Mouse (Mus musculus) urinary bladder, postnatal 25 days (tissue): ENCODE data around the gene Cct6b.
A peak's percentile ranks its signal among the peaks of the same experiment; 100 is the strongest.
"Not testable (repeated sequence)": the region's sequence is repeated elsewhere in the genome, so short reads cannot be mapped to it uniquely, and the experiment has no call there.

ENCODE experiments used
- DNase-seq: peaks from one replicate; pipeline ENCODE4 v3.0.0; 2022; ENCODE audit warnings: low spot score

The Cct6b gene

DNA sequence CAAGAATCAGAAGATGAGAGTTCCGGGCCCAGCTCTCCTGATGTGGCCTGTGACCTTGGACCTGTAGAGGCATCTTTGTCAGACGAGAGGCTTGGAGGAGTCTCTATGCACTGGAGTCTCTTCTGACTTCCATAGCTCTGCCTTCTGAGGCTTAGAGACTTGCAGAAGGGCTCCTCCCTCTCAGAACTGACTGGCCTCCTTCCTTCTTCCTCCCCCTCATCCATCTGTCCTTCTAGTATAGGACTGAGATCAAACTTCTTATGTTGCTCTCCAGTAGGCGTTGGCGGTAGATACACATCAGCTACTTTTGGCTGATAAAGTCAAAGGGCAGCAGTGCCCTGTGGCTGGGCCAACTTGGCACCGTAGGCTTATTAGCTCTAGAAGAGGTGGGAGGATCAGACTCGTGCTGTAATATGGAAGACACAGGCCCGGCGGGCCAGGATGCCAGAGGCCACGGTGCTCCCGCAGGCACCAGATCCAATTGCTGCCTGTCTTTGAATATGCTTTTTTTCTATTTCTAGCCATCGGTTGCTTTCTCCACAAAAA lies 64.2 kb downstream of the Cct6b start:
- DNase-seq: no peak

DNA sequence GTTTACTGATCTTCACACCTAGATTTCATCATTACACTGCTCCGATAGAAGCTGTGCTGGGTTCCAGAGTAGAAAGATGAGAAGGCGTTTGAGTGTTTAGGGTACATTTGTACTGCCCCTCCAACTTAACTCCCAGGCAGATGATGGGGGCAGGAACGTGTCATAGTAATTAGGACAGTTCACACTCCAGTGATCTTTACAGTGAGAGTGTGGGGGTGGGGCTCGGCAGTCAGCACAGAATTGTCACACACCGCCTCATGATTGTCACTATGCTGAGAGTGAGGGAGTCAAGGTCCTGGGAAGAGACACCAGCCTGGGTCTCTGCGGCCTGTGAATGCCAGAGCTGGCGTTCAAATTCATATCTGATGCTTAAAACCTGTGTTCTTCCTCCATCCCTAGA lies 68.2 kb downstream of the Cct6b start:
- no peak for DNase-seq

DNA sequence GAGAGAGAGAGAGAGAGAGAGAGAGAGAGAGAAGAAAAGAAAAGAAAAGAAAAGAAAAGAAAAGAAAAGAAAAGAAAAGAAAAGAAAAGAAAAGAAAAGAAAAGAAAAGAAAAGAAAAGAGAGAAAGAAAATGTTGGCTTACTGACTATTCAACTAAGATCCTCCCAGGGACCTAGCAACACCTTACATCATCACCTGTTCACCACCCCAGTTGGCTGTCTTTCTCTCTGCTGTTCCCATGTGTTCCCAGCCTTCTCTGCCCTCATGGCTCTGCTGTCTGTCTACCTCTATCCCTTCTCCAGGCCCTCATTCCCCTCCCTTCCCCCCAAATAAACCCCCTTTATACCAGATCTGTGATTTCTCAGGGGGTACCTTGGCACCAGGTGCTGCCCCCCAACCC lies 69.2 kb downstream of the Cct6b start:
- not testable (repeated sequence) for DNase-seq

DNA sequence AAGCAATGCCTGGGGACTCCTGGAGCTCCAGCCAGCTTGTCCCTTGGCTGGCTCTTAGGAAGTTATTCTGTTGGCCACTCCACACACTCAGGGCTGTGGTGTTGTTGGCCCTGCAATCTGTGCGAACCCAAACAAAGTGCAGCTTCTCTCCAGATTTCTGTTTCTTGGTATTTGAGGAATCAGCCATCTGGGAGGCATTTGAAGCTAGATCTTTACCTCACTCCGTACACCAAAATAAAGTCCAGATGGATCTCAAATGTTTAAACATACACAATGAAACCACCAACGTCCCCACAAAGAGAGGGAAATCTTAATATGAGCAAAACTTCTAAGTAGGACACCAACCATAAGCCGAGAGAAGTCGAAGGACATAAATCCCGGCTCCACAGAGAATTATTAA lies 71.5 kb downstream of the Cct6b start:
- no peak for DNase-seq

DNA sequence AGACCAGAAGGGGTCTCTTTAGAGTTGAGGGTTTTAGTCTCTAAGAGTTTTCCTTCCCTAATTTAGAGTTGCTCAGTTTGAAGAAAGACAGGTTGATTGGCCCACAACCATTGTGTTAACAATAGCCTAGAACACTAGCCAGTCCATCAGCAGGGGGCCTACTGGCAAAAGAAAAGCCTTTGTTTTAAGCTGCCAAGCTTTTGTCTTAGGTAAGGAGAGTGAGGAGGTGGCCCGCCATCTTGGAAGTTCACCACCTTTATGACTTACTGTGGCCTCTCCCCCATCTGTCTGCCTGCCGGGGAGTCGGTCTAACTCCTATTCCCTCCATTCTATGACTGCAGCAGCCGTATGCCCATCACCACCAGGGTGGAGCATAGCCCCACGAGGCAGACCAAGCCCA lies 73.6 kb downstream of the Cct6b start:
- DNase-seq: no peak

DNA sequence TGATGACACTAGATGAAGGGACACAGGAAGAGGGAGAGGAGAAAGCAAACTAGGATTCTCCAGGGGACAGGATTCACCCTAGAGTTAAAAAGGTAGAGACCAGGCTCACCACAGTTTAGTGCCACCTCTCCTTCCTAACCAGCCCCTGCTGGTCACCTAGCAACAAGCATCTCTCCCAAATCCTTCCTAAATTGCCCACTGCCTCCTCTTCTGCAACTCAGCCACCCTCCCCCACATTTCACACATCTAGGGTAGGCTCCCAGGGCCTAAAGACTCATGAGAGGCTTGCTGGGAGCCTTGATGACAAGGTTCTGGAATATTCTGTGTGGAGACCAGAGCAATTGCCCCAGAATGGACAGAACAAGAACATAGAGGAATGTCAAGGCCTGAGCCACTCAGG lies 76.5 kb downstream of the Cct6b start:
- DNase-seq: no peak

DNA sequence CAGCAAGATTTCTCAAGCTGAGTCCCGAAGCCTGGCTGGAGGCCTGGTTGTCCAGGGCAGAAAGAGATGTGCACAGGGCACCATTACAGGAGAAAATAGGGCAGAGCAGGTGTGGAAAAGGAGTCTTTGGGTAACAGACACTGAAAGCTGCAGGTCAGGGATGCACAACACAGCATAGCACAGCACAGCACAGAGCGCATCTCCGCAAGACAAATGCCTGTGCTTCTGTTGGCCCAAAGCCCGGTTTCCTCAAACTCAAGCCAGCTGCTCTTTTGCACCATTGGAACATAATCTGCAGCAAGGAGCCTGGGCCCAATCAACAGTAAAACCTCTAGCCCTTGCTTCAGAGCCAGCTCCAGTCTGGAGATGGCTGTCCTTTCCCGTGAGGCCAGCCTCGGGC lies 79.4 kb downstream of the Cct6b start:
- peak; percentile 35 for DNase-seq

DNA sequence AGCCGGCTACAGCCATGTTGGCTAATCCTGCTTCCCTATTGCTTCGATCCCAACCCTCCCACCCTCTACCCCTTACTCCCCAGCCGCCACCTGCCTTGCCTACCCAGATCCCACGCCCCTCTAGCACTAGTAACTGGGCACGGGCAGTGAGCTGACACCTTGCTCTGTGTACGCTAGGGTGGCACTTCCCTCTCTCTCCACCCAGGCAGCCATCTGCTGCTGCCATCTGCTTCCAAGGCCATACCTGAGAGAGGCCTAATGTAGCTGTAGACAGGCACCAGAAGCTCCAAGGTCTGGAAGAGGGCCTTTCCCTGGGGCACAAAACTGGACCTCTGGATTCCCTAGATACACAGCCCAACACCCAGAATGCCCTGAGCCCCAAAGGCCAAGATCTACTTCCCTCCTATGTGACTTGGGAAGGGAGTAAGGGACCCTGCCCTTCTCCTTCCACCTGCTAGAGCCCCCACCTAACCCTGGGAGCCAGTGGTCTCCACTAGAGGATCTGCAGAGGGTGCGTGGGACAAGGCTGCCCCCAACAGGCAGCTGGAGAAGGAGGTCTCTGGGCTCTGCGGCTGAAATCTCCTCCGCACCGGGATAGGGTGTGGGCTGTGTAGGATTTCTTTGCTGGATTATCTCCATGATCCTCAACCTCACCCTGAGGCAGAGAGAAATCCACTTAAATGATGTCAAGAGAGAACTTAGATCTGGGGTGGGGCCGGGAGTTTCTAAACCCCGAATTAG lies 80.2 kb downstream of the Cct6b start:
- DNase-seq: peak; percentile 3

DNA sequence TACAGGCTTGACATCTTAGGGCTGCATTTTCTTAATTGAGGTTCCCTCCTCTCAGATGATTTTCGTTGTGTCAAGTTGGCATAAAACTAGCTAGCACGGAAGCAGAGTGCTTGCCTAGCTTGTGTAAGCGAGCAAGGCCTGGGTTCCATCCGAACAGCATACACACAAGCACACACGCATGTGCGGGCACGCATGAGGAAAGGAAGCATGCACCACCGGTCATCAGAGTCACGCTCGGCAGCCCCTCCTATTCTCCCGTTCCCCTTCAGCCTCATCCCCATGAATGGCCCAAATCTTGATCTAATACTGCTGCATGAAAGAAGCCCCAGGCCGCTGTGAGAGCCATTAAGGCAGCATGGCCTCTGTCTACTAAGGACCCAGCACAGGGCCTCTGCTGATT lies 85.6 kb downstream of the Cct6b start:
- no peak for DNase-seq
